In genomic region chr7:109083813-109084184, GRCm38 (mm10) we compare ENCODE assay signal across 11 mouse cellular contexts. TPM values are rescaled to one million over a fixed set of nuclear protein-coding genes. Genes with fewer than 3 reads are reported as not detected.
DNase-seq lines count a peak whose midpoint lies in the region; ATAC-seq lines count a peak whose summit lies in the region.
"Had no signal": no experiment of that assay in that cellular context is flagged by ENCODE, and none has a peak within 500 bp of the region (broad histone marks: within the 10 kb centered on the region; RNA-seq: fewer than 3 reads in every experiment).

No protein-coding gene starts in this region.

- peak; percentile 43 for DNase-seq in cerebellum, adult 8-10 months
- no peak for DNase-seq in midbrain, embryonic 10.5 days (ENCODE audit: low spot score)
- DNase-seq in midbrain, embryonic 11.5 days (ENCODE audit: low spot score, missing footprints): no peak
- no peak for DNase-seq in thymus, adult 18-20 months
- no peak for DNase-seq in thymus, postnatal 14 days

- H3K4me2 ChIP-seq in midbrain, embryonic 11.5 days: no peak overlapping the region
- peak overlapping the region; percentile 75 for H3K4me2 ChIP-seq in hindbrain, embryonic 13.5 days
- H3K4me2 ChIP-seq in neural tube, embryonic 12.5 days (replicated peaks): peak overlapping the region; percentile 71

- peak overlapping the region; percentile 75; the same call in 1 of the 2 replicates for H3K4me3 ChIP-seq in midbrain, embryonic 10.5 days
- no peak overlapping the region; the same call in 1 of the 2 replicates for H3K4me3 ChIP-seq in midbrain, embryonic 11.5 days (ENCODE audit: low read depth, low read length)
- no peak overlapping the region for H3K4me3 ChIP-seq in hindbrain, embryonic 13.5 days
- no peak overlapping the region; the same call in 1 of the 2 replicates for H3K4me3 ChIP-seq in neural tube, embryonic 12.5 days

- peaks cover 18% of the 10 kb centered on the region for H3K4me1 ChIP-seq in midbrain, embryonic 10.5 days
- peaks cover 9% of the 10 kb centered on the region for H3K4me1 ChIP-seq in midbrain, embryonic 11.5 days (ENCODE audit: control insufficient read depth, insufficient read depth, low read length)
- peaks cover 16% of the 10 kb centered on the region for H3K4me1 ChIP-seq in hindbrain, embryonic 13.5 days (replicated peaks)
- peaks cover 6% of the 10 kb centered on the region for H3K4me1 ChIP-seq in neural tube, embryonic 12.5 days

- H3K9ac ChIP-seq in midbrain, embryonic 11.5 days (ENCODE audit: low read length): no peak overlapping the region
- no peak overlapping the region for H3K9ac ChIP-seq in hindbrain, embryonic 13.5 days
- no peak overlapping the region for H3K9ac ChIP-seq in neural tube, embryonic 12.5 days
- H3K9ac ChIP-seq: heart, embryonic 15.5 days; limb, embryonic 15.5 days had no signal

- H3K27ac ChIP-seq in midbrain, embryonic 10.5 days (replicated peaks): no peak overlapping the region
- no peak overlapping the region for H3K27ac ChIP-seq in midbrain, embryonic 11.5 days (ENCODE audit: low read depth, low read length)
- H3K27ac ChIP-seq in hindbrain, embryonic 13.5 days: no peak overlapping the region
- H3K27ac ChIP-seq in neural tube, embryonic 12.5 days: no peak overlapping the region
- H3K27ac ChIP-seq: heart, embryonic 15.5 days; kidney, postnatal 0 days; limb, embryonic 15.5 days had no signal

- ATAC-seq in cerebellum, adult (ENCODE audit: insufficient number of reproducible peaks, low FRiP score, low TSS enrichment): no peak
- ATAC-seq in midbrain, embryonic 11.5 days (ENCODE audit: low FRiP score): no peak
- no peak for ATAC-seq in hindbrain, embryonic 13.5 days (ENCODE audit: low FRiP score)
- ATAC-seq in neural tube, embryonic 12.5 days (ENCODE audit: low FRiP score, low read depth): no peak

- H3K36me3 ChIP-seq in midbrain, embryonic 10.5 days: no peaks in the 10 kb centered on the region
- H3K36me3 ChIP-seq in midbrain, embryonic 11.5 days (ENCODE audit: control insufficient read depth, insufficient read depth, low read length): no peaks in the 10 kb centered on the region
- H3K36me3 ChIP-seq in hindbrain, embryonic 13.5 days: no peaks in the 10 kb centered on the region
- no peaks in the 10 kb centered on the region for H3K36me3 ChIP-seq in neural tube, embryonic 12.5 days
- H3K36me3 ChIP-seq: heart, embryonic 15.5 days; limb, embryonic 15.5 days had no signal

- H3K9me3 ChIP-seq in midbrain, embryonic 10.5 days (replicated peaks): no peaks in the 10 kb centered on the region
- no peaks in the 10 kb centered on the region for H3K9me3 ChIP-seq in midbrain, embryonic 11.5 days (ENCODE audit: control insufficient read depth, low read length)
- H3K9me3 ChIP-seq in hindbrain, embryonic 13.5 days: no peaks in the 10 kb centered on the region
- no peaks in the 10 kb centered on the region for H3K9me3 ChIP-seq in neural tube, embryonic 12.5 days
- H3K9me3 ChIP-seq: heart, embryonic 15.5 days; limb, embryonic 15.5 days had no signal

- peaks cover 9% of the 10 kb centered on the region; the same call in 1 of the 2 replicates for H3K27me3 ChIP-seq in midbrain, embryonic 10.5 days (ENCODE audit: low read depth, poor library complexity, severe bottlenecking)
- no peaks in the 10 kb centered on the region for H3K27me3 ChIP-seq in midbrain, embryonic 11.5 days (ENCODE audit: control insufficient read depth, insufficient read depth, low read length)
- H3K27me3 ChIP-seq in hindbrain, embryonic 13.5 days: peaks cover 12% of the 10 kb centered on the region; the same call in 1 of the 2 replicates
- 0 out of 2 replicates have a peak, but pooled peaks cover 4% of the 10 kb centered on the region for H3K27me3 ChIP-seq in neural tube, embryonic 12.5 days (replicated peaks)

- 81% methylated on average over 4 of the region's 4 CpGs for WGBS in midbrain, embryonic 10.5 days
- 84% methylated on average over 4 of the region's 4 CpGs for WGBS in midbrain, embryonic 11.5 days
- 86% methylated on average over 4 of the region's 4 CpGs for WGBS in hindbrain, embryonic 13.5 days
- whole genome bisulfite sequencing in neural tube, embryonic 12.5 days: 84% methylated on average over 4 of the region's 4 CpGs

RNA-seq across cellular contexts. Expression of gene Ric3, which starts 0.7 kb away (rescaled TPM):
- 19.8 and 23.4 TPM in 2 replicates for polyA plus RNA-seq in midbrain, embryonic 10.5 days (2016; fragmentation: Nextera tagmentation; extraction: Ambion mirVana)
- 21.3 and 22.7 TPM in 2 replicates for polyA plus RNA-seq in midbrain, embryonic 11.5 days (2014; fragmentation: Nextera tagmentation; extraction: Ambion mirVana)
- 28.3 and 30.1 TPM in 2 replicates for polyA plus RNA-seq in hindbrain, embryonic 13.5 days (2015; fragmentation: Nextera tagmentation; extraction: Ambion mirVana)
- polyA plus RNA-seq in neural tube, embryonic 12.5 days (2016; fragmentation: Nextera tagmentation; extraction: Ambion mirVana): 21.2 and 24.1 TPM in 2 replicates
